ENCODE assay signal across 13 mouse cellular contexts in the genomic region with DNA sequence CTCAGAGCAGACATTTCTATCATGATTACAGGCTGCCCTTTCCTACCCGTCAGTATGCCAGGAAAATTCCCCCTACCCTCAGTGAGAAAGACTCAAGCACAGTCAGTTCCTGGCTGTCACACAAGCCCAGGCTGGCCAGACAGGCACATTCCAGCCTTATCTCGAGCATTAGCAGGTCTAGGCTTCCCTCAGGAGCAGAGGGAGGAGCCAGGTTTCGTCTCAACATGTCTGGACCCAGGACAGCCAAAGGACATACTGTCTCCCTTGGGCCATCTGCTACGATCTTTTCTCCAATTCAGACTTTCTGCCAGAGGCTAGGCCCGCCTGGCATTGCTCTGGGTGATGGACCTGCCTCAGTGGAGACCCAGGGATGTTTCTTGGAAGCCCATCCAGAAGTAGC. TPM values are rescaled to one million over a fixed set of nuclear protein-coding genes. Genes with fewer than 3 reads are reported as not detected.
A peak's percentile ranks its signal among the peaks of the same experiment; 100 is the strongest.
DNase-seq lines count a peak whose midpoint lies in the region; ATAC-seq and TF ChIP-seq lines count a peak whose summit lies in the region.
"Had no signal": no experiment of that assay in that cellular context is flagged by ENCODE, and none has a peak within 500 bp of the region (broad histone marks: within the 10 kb centered on the region; RNA-seq: fewer than 3 reads in every experiment).

No protein-coding gene starts in this region.

- peak overlapping the region; percentile 56 for H3K27ac ChIP-seq in heart, embryonic 12.5 days (ENCODE audit: poor library complexity, severe bottlenecking)
- H3K27ac ChIP-seq in lung, postnatal 0 days (ENCODE audit: low read length): 0 out of 2 replicates have a peak overlapping the region, but pooled peaks have one; percentile 9
- no peak overlapping the region for H3K27ac ChIP-seq in hindbrain, embryonic 11.5 days (ENCODE audit: low read depth, low read length)

- no peaks in the 10 kb centered on the region for H3K27me3 ChIP-seq in heart, embryonic 12.5 days (replicated peaks)
- H3K27me3 ChIP-seq in lung, postnatal 0 days (replicated peaks; ENCODE audit: insufficient read depth, low read length): no peaks in the 10 kb centered on the region
- H3K27me3 ChIP-seq in hindbrain, embryonic 11.5 days (ENCODE audit: control insufficient read depth, insufficient read depth, low read length): no peaks in the 10 kb centered on the region
- H3K27me3 ChIP-seq: embryonic facial prominence, embryonic 15.5 days had no signal

- TF ChIP-seq CTCF in lung, postnatal 0 days (IDR thresholded peaks at IDR 0.05): no peak

- no peak overlapping the region for H3K4me3 ChIP-seq in heart, embryonic 12.5 days
- H3K4me3 ChIP-seq in lung, postnatal 0 days (ENCODE audit: low read depth, low read length): no peak overlapping the region
- no peak overlapping the region for H3K4me3 ChIP-seq in hindbrain, embryonic 11.5 days (ENCODE audit: low read depth, low read length)
- H3K4me3 ChIP-seq: embryonic facial prominence, embryonic 15.5 days had no signal

- H3K4me2 ChIP-seq in heart, embryonic 12.5 days: no peak overlapping the region; the same call in 1 of the 2 replicates
- no peak overlapping the region for H3K4me2 ChIP-seq in lung, postnatal 0 days (replicated peaks; ENCODE audit: low read depth, low read length)
- no peak overlapping the region for H3K4me2 ChIP-seq in hindbrain, embryonic 11.5 days (replicated peaks; ENCODE audit: low read depth, low read length)
- H3K4me2 ChIP-seq: embryonic facial prominence, embryonic 15.5 days; liver, embryonic 11.5 days had no signal

- H3K36me3 ChIP-seq in heart, embryonic 12.5 days: no peaks in the 10 kb centered on the region
- H3K36me3 ChIP-seq in lung, postnatal 0 days (ENCODE audit: insufficient read depth, low read length): no peaks in the 10 kb centered on the region
- no peaks in the 10 kb centered on the region for H3K36me3 ChIP-seq in hindbrain, embryonic 11.5 days (ENCODE audit: control insufficient read depth, insufficient read depth, low read length)
- H3K36me3 ChIP-seq: embryonic facial prominence, embryonic 15.5 days had no signal

- 18% methylated on average over 5 of the region's 5 CpGs for WGBS in heart, embryonic 12.5 days
- 34% methylated on average over 5 of the region's 5 CpGs for WGBS in lung, postnatal 0 days
- WGBS in hindbrain, embryonic 11.5 days: 77% methylated on average over 5 of the region's 5 CpGs

- DNase-seq in embryo, embryonic 10 days (ENCODE audit: low spot score): peak; percentile 29
- DNase-seq in embryo, embryonic 11 days: no peak
- DNase-seq in cerebellum, postnatal 10 days: peak; percentile 61 to 76
- no peak for DNase-seq in lung, postnatal 0 days (ENCODE audit: low spot score)
- no peak for DNase-seq in left cerebral cortex, adult 8-10 months (ENCODE audit: low spot score in 2 of 2)
- DNase-seq in adrenal gland, postnatal 4 days (ENCODE audit: low spot score in 2 of 2): no peak
- DNase-seq in hindbrain, embryonic 11.5 days (ENCODE audit: low spot score): no peak
- DNase-seq: adrenal gland, postnatal 36 days; gastrocnemius, postnatal 14 days; kidney, postnatal 10 days had no signal

- H3K4me1 ChIP-seq in heart, embryonic 12.5 days (replicated peaks): peaks cover 39% of the 10 kb centered on the region
- H3K4me1 ChIP-seq in lung, postnatal 0 days (ENCODE audit: insufficient read depth, low read depth, low read length): peaks cover 8% of the 10 kb centered on the region
- H3K4me1 ChIP-seq in hindbrain, embryonic 11.5 days (replicated peaks; ENCODE audit: control insufficient read depth, insufficient read depth, low read length): no peaks in the 10 kb centered on the region

- peak; percentile 81 for ATAC-seq in heart, embryonic 12.5 days (ENCODE audit: insufficient number of reproducible peaks, low FRiP score)
- ATAC-seq in lung, postnatal 0 days: peak; percentile 80
- ATAC-seq in hindbrain, embryonic 11.5 days (ENCODE audit: low FRiP score): no peak

- no peak overlapping the region for H3K9ac ChIP-seq in heart, embryonic 12.5 days
- H3K9ac ChIP-seq in lung, postnatal 0 days (replicated peaks; ENCODE audit: low read depth): no peak overlapping the region
- H3K9ac ChIP-seq in hindbrain, embryonic 11.5 days (ENCODE audit: low read depth, low read length): no peak overlapping the region
- H3K9ac ChIP-seq: embryonic facial prominence, embryonic 15.5 days had no signal

- H3K9me3 ChIP-seq in heart, embryonic 12.5 days (replicated peaks): no peaks in the 10 kb centered on the region
- no peaks in the 10 kb centered on the region for H3K9me3 ChIP-seq in lung, postnatal 0 days (ENCODE audit: low read length)
- no peaks in the 10 kb centered on the region for H3K9me3 ChIP-seq in hindbrain, embryonic 11.5 days (ENCODE audit: control insufficient read depth, low read length)
- H3K9me3 ChIP-seq: embryonic facial prominence, embryonic 15.5 days had no signal

- TF ChIP-seq EP300 in lung, postnatal 0 days (IDR thresholded peaks at IDR 0.05): peak; percentile 83

RNA-seq across cellular contexts. Expression of a gene that starts 48.8 kb away (rescaled TPM):
- 6.4 and 8.1 TPM in 2 replicates for polyA plus RNA-seq in heart, embryonic 12.5 days (2016; fragmentation: Nextera tagmentation; extraction: Ambion mirVana)
- 60.9 and 66.6 TPM in 2 replicates for polyA plus RNA-seq in lung, postnatal 0 days (2015; fragmentation: Nextera tagmentation; extraction: Ambion mirVana)
- total RNA-seq in left cerebral cortex, adult 8-10 months (2022): 1 to 10 TPM; 1.4 to 2.5 (median 1.6) TPM
- 1 to 10 TPM; 7.6 to 9.7 TPM for total RNA-seq in adrenal gland, postnatal 4 days (2021)
- 2.7 and 4.4 TPM in 2 replicates for polyA plus RNA-seq in hindbrain, embryonic 11.5 days (2014; fragmentation: Nextera tagmentation; extraction: Ambion mirVana)

Comparison
In these comparisons a context has a peak if more than half of its experiments do, and no peak if none do; other contexts are left out.
1. DNase-seq: peak in embryo, embryonic 10 days (single experiment) and cerebellum, postnatal 10 days (2 of 2); none in embryo, embryonic 11 days (single experiment), lung, postnatal 0 days (single experiment), left cerebral cortex, adult 8-10 months (0 of 2), adrenal gland, postnatal 4 days (0 of 2) and hindbrain, embryonic 11.5 days (single experiment).